Mouse (Mus musculus) forebrain, embryonic 11.5 days (tissue): Measurements from ENCODE around the gene Rnaseh2b. TPM values are rescaled to one million over a fixed set of nuclear protein-coding genes. Genes with fewer than 3 reads are reported as not detected.

ENCODE experiments used
- ATAC-seq: fragments of 200-750 bp; cut with Nextera tagmentation; replicated peaks from 2 replicates; pipeline ENCODE4 v1.8.0; 2017; ENCODE audit warnings: moderate TSS enrichment; ENCODE audit not compliant: low FRiP score
- DNase-seq: peaks from one replicate; pipeline ENCODE4 v3.0.0-alpha.2; 2017; ENCODE audit warnings: low spot score
- H3K27ac ChIP-seq: fragments of 300-500 bp; sonication (generic); 2 replicates; pipeline ENCODE4 v1.5.1; 2014; ENCODE audit warnings: low read depth, low read length
- H3K27me3 ChIP-seq: fragments of 300-500 bp; sonication (generic); 2 replicates; pipeline ENCODE4 v1.6.1; 2014; ENCODE audit warnings: mild to moderate bottlenecking, low read length, mixed read lengths; ENCODE audit not compliant: control insufficient read depth, insufficient read depth
- H3K36me3 ChIP-seq: fragments of 300-500 bp; sonication (generic); 2 replicates; pipeline ENCODE4 v1.6.1; 2014; ENCODE audit warnings: mild to moderate bottlenecking, low read length, moderate library complexity, mixed read lengths; ENCODE audit not compliant: control insufficient read depth, insufficient read depth
- H3K4me1 ChIP-seq: fragments of 300-500 bp; sonication (generic); replicated peaks from 2 replicates; pipeline ENCODE4 v1.6.1; 2014; ENCODE audit warnings: low read length, mixed read lengths; ENCODE audit not compliant: control insufficient read depth, insufficient read depth
- H3K4me2 ChIP-seq: fragments of 300-500 bp; sonication (generic); 2 replicates; pipeline ENCODE4 v1.6.1; 2014; ENCODE audit warnings: low read depth, mild to moderate bottlenecking, low read length, moderate library complexity, mixed read lengths; ENCODE audit not compliant: severe bottlenecking
- H3K4me3 ChIP-seq: fragments of 300-500 bp; sonication (generic); 2 replicates; pipeline ENCODE4 v1.5.1; 2014; ENCODE audit warnings: low read depth, low read length
- H3K9ac ChIP-seq: fragments of 300-500 bp; sonication (generic); 2 replicates; pipeline ENCODE4 v1.6.1; 2014; ENCODE audit warnings: low read length
- H3K9me3 ChIP-seq: fragments of 300-500 bp; sonication (generic); 2 replicates; pipeline ENCODE4 v1.6.1; 2016; ENCODE audit warnings: low read length, mixed read lengths; ENCODE audit not compliant: control insufficient read depth
- WGBS: fragments of 180-500 bp; shearing (Covaris S2); extraction: QIAGEN DNeasy Blood & Tissue Kit; methylation state at CpG from one replicate; pipeline ENCODE4 v1.1.7; 2014; 5-methylcytosine and 5-hydroxymethylcytosine counted together
- polyA plus RNA-seq: library from polyadenylated mRNA; unstranded; fragments of >200 nt; fragmentation: Nextera tagmentation; extraction: Ambion mirVana; gene quantifications from 2 replicates; pipeline ENCODE4 v1.2.1, GENCODE M21; 2014

The Rnaseh2b gene
- polyA plus RNA-seq, 1 experiment from 2014 or later = 71.7 TPM

DNA sequence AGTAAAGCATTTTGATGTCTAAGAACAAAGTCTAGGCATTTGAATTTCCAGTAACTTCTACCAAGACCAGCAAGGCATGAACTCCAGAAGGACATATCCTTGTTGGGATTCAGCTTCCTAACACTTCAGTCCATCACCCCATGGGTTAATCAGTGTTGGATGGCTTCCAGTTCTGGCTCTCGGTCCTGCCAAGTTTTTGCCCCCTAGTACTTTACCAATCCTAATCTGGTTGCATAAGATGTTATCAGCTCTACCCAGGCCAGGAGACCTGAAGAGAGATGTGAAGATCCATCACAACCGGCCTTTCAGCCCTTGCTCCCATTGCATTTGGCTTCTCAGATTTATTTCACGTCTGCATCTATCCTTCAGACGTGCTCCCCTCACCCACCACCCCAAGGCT, 129.9 kb downstream of the Rnaseh2b start:
- no peak overlapping the region for H3K4me2 ChIP-seq
- H3K27ac ChIP-seq = no peak overlapping the region
- H3K4me1 ChIP-seq = no peaks in the 10 kb centered on the region
- H3K9me3 ChIP-seq = no peaks in the 10 kb centered on the region
- H3K9ac ChIP-seq = no peak overlapping the region
- no peak for ATAC-seq
- H3K27me3 ChIP-seq = no peaks in the 10 kb centered on the region
- WGBS = 90% methylated on average over 4 of the region's 4 CpGs
- H3K4me3 ChIP-seq = no peak overlapping the region
- H3K36me3 ChIP-seq = no peaks in the 10 kb centered on the region
- DNase-seq = no peak

Other genes starting within 250 kb of the Rnaseh2b start
- 3.2 and 6.7 TPM in 2 replicates for gene Dleu7, start 458 bp downstream of the Rnaseh2b start, polyA plus RNA-seq
- gene Gucy1b2, start 163.7 kb downstream of the Rnaseh2b start, polyA plus RNA-seq = 0.52 and 1.1 TPM in 2 replicates